Mouse (Mus musculus) liver, embryonic 14.5 days (tissue): ENCODE measurements around the gene Nav1. TPM values are rescaled to one million over a fixed set of nuclear protein-coding genes. Genes with fewer than 3 reads are reported as not detected.

ENCODE experiments used
- ATAC-seq: fragments of 200-750 bp; cut with Nextera tagmentation; 2 replicates; pipeline ENCODE4 v1.8.0; 2017; ENCODE audit warnings: moderate number of reproducible peaks, mild to moderate bottlenecking, moderate library complexity; ENCODE audit not compliant: insufficient read depth
- DNase-seq, 3 experiments: peaks; one replicate each; pipeline ENCODE4 v3.0.0-alpha.2; 2012 to 2013; ENCODE audit warnings: low read depth in 3 of 3, low spot score in 3 of 3
- H3K27ac ChIP-seq: fragments of 300-500 bp; sonication (generic); 2 replicates; pipeline ENCODE4 v1.5.1; 2014; ENCODE audit warnings: moderate library complexity, mild to moderate bottlenecking, control low read depth, inconsistent platforms
- H3K27me3 ChIP-seq: fragments of 300-500 bp; sonication (generic); 2 replicates; pipeline ENCODE4 v1.6.1; 2014; ENCODE audit warnings: mild to moderate bottlenecking, low read length, moderate library complexity; ENCODE audit not compliant: control insufficient read depth, insufficient read depth
- H3K36me3 ChIP-seq: fragments of 300-500 bp; sonication (generic); replicated peaks from 2 replicates; pipeline ENCODE4 v1.6.1; 2014; ENCODE audit warnings: low read depth; ENCODE audit not compliant: control insufficient read depth, insufficient read depth
- H3K4me1 ChIP-seq, 2 experiments: fragments of 200-500 bp in 1 of 2; fragments of 300-500 bp in 1 of 2; sonication (generic) in 1 of 2; replicated peaks; 2 replicates each; pipeline ENCODE4 v1.6.1; 2012 to 2014; ENCODE audit warnings: antibody characterized with exemption in 1 of 2, inconsistent platforms in 1 of 2, low read length in 1 of 2; ENCODE audit not compliant: control insufficient read depth in 2 of 2, insufficient read depth in 2 of 2
- H3K4me2 ChIP-seq: fragments of 300-500 bp; sonication (generic); 2 replicates; pipeline ENCODE4 v1.6.1; 2014; ENCODE audit warnings: low read depth, mild to moderate bottlenecking, control low read depth, moderate library complexity
- H3K4me3 ChIP-seq, 2 experiments: fragments of 200-500 bp in 1 of 2; fragments of 300-500 bp in 1 of 2; sonication (generic) in 1 of 2; 2 replicates each; pipeline ENCODE4 v1.5.1; 2012 to 2014; ENCODE audit warnings: low read depth in 2 of 2, low read length in 2 of 2, mild to moderate bottlenecking in 2 of 2, control low read depth in 1 of 2, inconsistent platforms in 1 of 2, moderate library complexity in 1 of 2; ENCODE audit not compliant: insufficient read depth in 1 of 2
- H3K9ac ChIP-seq: fragments of 300-500 bp; sonication (generic); replicated peaks from 2 replicates; pipeline ENCODE4 v1.6.1; 2014; ENCODE audit warnings: mild to moderate bottlenecking, control low read depth, moderate library complexity
- H3K9me3 ChIP-seq: fragments of 300-500 bp; sonication (generic); 2 replicates; pipeline ENCODE4 v1.6.1; 2016; ENCODE audit warnings: low read length, mixed read lengths; ENCODE audit not compliant: control insufficient read depth
- CTCF ChIP-seq: IDR thresholded peaks from 2 replicates; pipeline ENCODE4 v1.5.1; 2016; ENCODE audit warnings: antibody characterized with exemption, low read depth, control low read depth
- EP300 ChIP-seq: IDR thresholded peaks from 2 replicates; pipeline ENCODE4 v1.6.1; 2016; ENCODE audit warnings: antibody characterized with exemption, low read depth
- WGBS: fragments of 180-500 bp; shearing (Covaris S2); extraction: QIAGEN DNeasy Blood & Tissue Kit; methylation state at CpG from one replicate; pipeline ENCODE4 v1.1.7; 2014; ENCODE audit not compliant: insufficient replicate concordance; 5-methylcytosine and 5-hydroxymethylcytosine counted together
- polyA plus RNA-seq, 2 experiments: library from polyadenylated mRNA; depleted of rRNA in 1 of 2; stranded (reverse) in 1 of 2; unstranded in 1 of 2; fragments of >200 nt; fragmentation: Nextera tagmentation in 1 of 2; extraction: Ambion mirVana in 1 of 2; gene quantifications; 2 replicates each; pipeline versions ENCODE4 v1.2.1 to v1.2.3; 2012 to 2014

The Nav1 gene
- polyA plus RNA-seq, 2 experiments, result 1.0 to 1.5 TPM

DNA sequence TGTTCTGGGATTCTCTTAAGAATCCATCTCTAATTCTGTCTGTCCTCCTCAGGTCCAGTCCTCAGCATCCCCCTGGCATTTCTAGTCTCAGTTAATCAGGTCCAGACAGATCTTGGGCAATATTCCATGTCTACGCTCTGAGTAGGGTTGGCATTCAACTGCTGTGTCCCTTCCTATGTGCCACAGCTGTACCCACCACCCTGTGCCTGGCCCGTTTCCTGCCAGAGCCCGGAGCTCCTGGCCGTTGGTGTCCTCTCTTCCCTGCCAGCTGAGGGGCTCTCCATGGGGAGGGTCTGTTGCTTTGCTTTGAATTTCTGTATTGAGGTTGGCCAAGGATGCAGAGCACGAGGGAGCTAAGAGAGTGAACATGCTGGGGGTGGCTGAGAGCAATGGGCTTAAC, 41.3 kb downstream of the Nav1 start:
- no peak overlapping the region for H3K4me3 ChIP-seq
- 66% methylated on average over 5 of the region's 5 CpGs for WGBS
- H3K4me2 ChIP-seq, result no peak overlapping the region
- no peaks in the 10 kb centered on the region for H3K4me1 ChIP-seq
- H3K9ac ChIP-seq, result no peak overlapping the region
- no peaks in the 10 kb centered on the region for H3K27me3 ChIP-seq
- ATAC-seq (no peak), DNase-seq (no peak)
- H3K36me3 ChIP-seq, result no peaks in the 10 kb centered on the region
- TF ChIP-seq EP300, result no peak
- TF ChIP-seq CTCF, result no peak
- no peaks in the 10 kb centered on the region for H3K9me3 ChIP-seq
- no peak overlapping the region for H3K27ac ChIP-seq

DNA sequence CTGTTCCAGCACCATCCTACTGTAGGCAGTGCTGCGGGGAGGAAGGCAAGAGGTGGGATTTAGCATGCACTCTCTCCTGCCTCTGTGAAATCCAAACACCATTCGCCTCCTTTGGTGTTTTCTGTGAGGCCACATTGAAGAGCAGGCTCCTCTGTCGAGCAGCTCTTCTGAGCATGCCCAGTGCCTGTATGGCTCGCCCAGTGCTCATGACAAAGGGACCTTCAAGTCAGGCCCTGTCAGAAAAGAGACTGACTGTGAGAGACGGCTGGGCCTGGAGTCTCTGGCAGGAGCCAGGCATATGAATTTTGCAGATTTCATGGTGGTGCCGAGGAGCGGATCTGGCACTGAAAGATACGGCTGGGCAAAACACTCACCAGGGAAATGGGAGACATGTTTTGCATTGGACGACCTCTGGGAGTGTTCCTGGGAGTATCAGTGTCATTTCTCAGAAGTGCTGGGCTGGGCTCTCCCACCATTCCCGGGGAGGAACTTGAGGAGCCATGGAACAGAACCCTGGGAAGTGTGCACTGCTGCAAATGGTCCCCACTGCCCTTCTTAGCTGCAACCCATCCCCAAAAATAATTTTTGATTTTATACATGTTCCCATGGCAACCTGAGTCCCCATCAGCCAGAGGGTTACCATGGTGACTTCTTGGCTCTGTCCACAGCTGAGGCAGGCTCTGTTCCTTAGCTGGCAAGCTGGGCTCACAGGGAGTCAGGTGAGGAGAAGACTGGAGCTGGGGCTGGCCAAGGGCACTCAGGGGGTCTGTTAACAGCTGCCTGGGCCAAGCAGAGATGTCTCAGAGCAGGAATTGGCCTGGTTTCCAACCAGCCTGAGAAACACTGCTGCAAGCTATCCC, 42.2 kb downstream of the Nav1 start:
- Histone ChIP-seq H3K27me3 (no peaks in the 10 kb centered on the region), H3K27ac (no peak overlapping the region), H3K4me3 (no peak overlapping the region), H3K4me1 (no peaks in the 10 kb centered on the region), H3K9ac (no peak overlapping the region), H3K9me3 (no peaks in the 10 kb centered on the region), H3K4me2 (no peak overlapping the region), H3K36me3 (no peaks in the 10 kb centered on the region)
- WGBS, result 55% methylated on average over 10 of the region's 10 CpGs
- DNase-seq, result no peak
- TF ChIP-seq EP300, result no peak
- TF ChIP-seq CTCF, result no peak
- no peak for ATAC-seq

DNA sequence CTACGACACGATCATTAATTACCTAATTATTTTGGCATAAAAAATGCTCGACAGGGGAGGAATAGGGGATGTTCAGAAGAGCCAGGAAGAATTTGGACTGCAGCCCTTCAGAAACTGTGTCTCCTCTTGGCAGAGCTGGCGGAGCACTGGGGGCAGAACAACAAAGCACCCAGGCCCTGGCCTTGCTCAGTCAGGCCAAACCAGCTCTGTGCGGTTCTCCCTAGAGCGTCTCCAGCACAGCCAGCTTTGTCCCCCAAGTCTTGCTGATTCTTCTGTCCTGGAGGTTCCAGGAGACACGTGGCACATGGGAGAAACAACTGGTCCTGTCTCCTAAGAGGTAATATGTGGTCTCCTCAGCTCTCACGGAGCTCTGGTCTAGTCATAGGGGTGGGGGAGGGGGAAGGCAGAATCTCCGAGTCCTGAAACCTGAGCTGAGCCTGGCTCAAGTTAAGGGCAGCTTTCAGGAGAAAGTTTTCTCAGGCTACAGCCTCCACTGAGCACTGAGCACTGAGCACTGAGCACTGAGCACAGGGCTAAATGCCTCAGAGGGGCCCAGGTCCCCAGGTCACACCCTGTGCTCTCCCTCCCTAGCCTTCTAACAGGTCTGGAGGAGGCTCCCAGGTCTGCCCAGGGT, 43.2 kb downstream of the Nav1 start:
- H3K36me3 ChIP-seq, result no peaks in the 10 kb centered on the region
- ATAC-seq, result no peak
- 56% methylated on average over 9 of the region's 9 CpGs for WGBS
- no peak overlapping the region for H3K9ac ChIP-seq
- no peak overlapping the region for H3K4me3 ChIP-seq
- no peak overlapping the region for H3K4me2 ChIP-seq
- H3K9me3 ChIP-seq, result no peaks in the 10 kb centered on the region
- no peak for DNase-seq
- no peaks in the 10 kb centered on the region for H3K27me3 ChIP-seq
- TF ChIP-seq EP300, result no peak
- no peak overlapping the region for H3K27ac ChIP-seq
- no peaks in the 10 kb centered on the region for H3K4me1 ChIP-seq

DNA sequence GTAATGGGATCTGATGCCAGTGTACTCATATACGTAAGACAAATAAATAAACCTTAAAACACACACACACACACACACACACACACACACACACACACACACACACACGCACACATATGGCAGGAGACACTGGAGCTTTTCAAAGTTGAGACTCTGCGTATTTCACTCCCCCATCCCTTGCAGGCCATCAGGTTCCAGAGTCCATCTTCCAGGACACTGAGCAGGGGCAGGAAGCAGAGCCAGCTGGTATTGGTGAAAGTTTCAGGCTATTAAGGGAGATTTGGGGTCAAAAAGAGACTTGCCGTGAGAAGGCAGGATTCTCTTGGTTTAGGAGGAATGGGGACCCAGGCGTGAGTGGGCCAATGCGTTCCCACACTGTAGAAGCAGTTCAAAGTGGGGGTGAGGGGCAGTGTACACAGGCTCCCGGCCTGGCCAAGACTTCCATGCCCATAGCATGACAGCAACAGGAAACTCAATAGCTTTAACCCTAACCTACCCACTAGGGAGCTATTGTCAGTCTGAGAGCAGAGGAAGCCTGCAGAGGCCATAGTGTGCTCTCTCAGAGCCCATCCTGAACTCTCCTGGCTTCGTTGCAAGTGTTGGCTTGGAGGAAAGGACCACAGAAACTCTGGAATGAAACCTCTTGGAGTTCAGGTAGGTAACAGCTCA, 44.0 kb downstream of the Nav1 start:
- no peaks in the 10 kb centered on the region for H3K4me1 ChIP-seq
- TF ChIP-seq EP300 (no peak), CTCF (no peak)
- H3K9me3 ChIP-seq, result no peaks in the 10 kb centered on the region
- ATAC-seq (no peak), DNase-seq (no peak)
- WGBS, result 55% methylated on average over 8 of the region's 8 CpGs
- no peak overlapping the region for H3K4me2 ChIP-seq
- no peak overlapping the region for H3K9ac ChIP-seq
- H3K36me3 ChIP-seq, result no peaks in the 10 kb centered on the region
- H3K27me3 ChIP-seq, result no peaks in the 10 kb centered on the region
- H3K4me3 ChIP-seq, result no peak overlapping the region
- no peak overlapping the region for H3K27ac ChIP-seq

DNA sequence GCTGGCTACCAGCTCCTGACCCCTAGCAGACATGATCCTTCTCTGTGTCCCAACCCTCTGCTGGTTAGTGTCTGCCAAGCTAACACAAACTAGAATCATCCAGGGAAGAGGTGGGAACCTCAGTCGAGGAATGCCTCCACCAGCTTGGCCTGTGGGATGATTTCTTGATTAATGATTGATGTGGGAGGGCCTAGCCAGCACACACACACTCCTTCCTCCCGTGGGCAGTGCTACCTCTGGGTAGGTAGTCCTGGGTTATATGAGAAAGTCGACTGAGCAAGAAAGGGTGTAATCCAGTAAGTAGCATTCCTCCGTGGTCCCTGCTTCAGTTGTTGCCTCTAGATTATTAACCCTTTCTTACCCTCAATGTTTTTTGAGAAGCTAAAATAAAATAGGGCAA, 45.0 kb downstream of the Nav1 start:
- WGBS, result 25% methylated on average over 4 of the region's 4 CpGs
- no peak for DNase-seq

More for the DNA sequence above, 45.0 kb downstream of the Nav1 start:
- no peaks in the 10 kb centered on the region for H3K27me3 ChIP-seq
- H3K27ac ChIP-seq, result no peak overlapping the region
- no peaks in the 10 kb centered on the region for H3K4me1 ChIP-seq
- H3K4me3 ChIP-seq, result no peak overlapping the region
- H3K4me2 ChIP-seq, result no peak overlapping the region
- no peaks in the 10 kb centered on the region for H3K9me3 ChIP-seq
- H3K36me3 ChIP-seq, result no peaks in the 10 kb centered on the region
- H3K9ac ChIP-seq, result no peak overlapping the region
- no peak for ATAC-seq
- TF ChIP-seq CTCF (no peak), EP300 (no peak)
